Mouse (Mus musculus): ENCODE data around the gene Vmn1r73.

Vmn1r73 gene

DNA sequence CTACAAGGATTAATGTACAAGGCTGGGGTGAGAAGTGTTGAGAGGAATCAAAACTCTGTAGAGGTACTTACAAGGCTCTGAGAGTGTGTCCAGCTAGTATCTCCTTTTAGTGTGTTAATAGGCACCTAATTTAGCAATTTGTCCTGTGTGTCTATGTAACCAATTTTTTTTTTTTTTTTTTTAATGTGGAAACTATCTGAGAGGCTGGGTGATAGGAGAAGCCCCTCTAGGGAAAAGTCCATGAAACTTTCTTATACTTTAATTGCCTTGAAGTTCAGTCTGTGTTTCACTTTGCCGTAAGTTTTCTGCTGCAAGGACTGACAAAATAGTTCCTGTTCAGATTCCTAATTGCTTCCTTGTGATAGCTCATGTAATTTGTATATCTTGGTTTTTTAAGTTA is at the start of gene Vmn1r73:
Gene Vmn1r73, plus strand, starts transcription at position 301 of the 400 bp plus-strand sequence.
- no peak for DNase-seq
